Mouse (Mus musculus) G1E (cell line): ENCODE results near the gene Camsap1. TPM values are rescaled to one million over a fixed set of nuclear protein-coding genes. Genes with fewer than 3 reads are reported as not detected.

Experiments
- ATAC-seq: 2 replicates; pipeline ENCODE4 v1.8.0; 2016; ENCODE audit warnings: mild to moderate bottlenecking; ENCODE audit not compliant: insufficient number of reproducible peaks, poor library complexity, low FRiP score, severe bottlenecking; ENCODE audit errors: extremely low read depth
- DNase-seq: peaks from one replicate; pipeline ENCODE4 v3.0.0; 2012; ENCODE audit warnings: low spot score
- H3K27me3 ChIP-seq: 2 replicates; pipeline ENCODE4 v1.6.1; 2012; ENCODE audit warnings: mild to moderate bottlenecking, low read length, inconsistent platforms; ENCODE audit not compliant: insufficient read depth
- H3K36me3 ChIP-seq: replicated peaks from 2 replicates; pipeline ENCODE3; 2012; ENCODE audit warnings: mild to moderate bottlenecking, inconsistent platforms
- H3K4me1 ChIP-seq: 2 replicates; pipeline ENCODE4 v1.6.1; 2012; ENCODE audit warnings: low read depth, low read length, inconsistent platforms, mixed read lengths; ENCODE audit not compliant: insufficient read depth
- H3K4me3 ChIP-seq: 2 replicates; pipeline ENCODE4 v1.5.1; 2012; ENCODE audit warnings: low read depth, mild to moderate bottlenecking, inconsistent platforms, low read length, moderate library complexity, mixed read lengths
- H3K9me3 ChIP-seq: replicated peaks from 2 replicates; pipeline ENCODE4 v1.6.1; 2012; ENCODE audit warnings: inconsistent platforms
- CTCF ChIP-seq: IDR thresholded peaks from 2 replicates; pipeline ENCODE4 v1.5.1; 2012; ENCODE audit warnings: low read depth, low read length, inconsistent platforms, mixed read lengths
- GATA1 ChIP-seq: IDR thresholded peaks from 2 replicates; pipeline ENCODE4 v1.6.1; 2012; ENCODE audit warnings: borderline replicate concordance, low read length, inconsistent platforms, mixed read lengths
- GATA2 ChIP-seq: IDR thresholded peaks from 2 replicates; pipeline ENCODE4 v1.6.1; 2012; ENCODE audit warnings: low read depth, low read length, inconsistent platforms, borderline replicate concordance
- POLR2AphosphoS5 ChIP-seq: IDR thresholded peaks from 2 replicates; pipeline ENCODE4 v1.6.1; 2012; ENCODE audit warnings: low read depth, low read length, inconsistent platforms; ENCODE audit not compliant: insufficient replicate concordance
- TAL1 ChIP-seq: conservative IDR thresholded peaks from 2 replicates; pipeline ENCODE4 v1.6.1; 2012; ENCODE audit warnings: low read depth, low read length, inconsistent platforms, mixed read lengths
- polyA plus RNA-seq: library from polyadenylated mRNA; stranded (reverse); fragments of >175 nt; gene quantifications from 2 replicates; pipeline ENCODE4 v1.2.3, GENCODE M21; 2012
- total RNA-seq, 2 experiments: library from RNA; stranded (forward) in 1 of 2; stranded (reverse) in 1 of 2; fragments of 200-1000 nt in 1 of 2; fragments of >200 nt in 1 of 2; fragmentation: Nextera tagmentation in 1 of 2; gene quantifications; 2 replicates each; pipeline ENCODE4 v1.2.3; 2014 to 2017

Camsap1 gene
- total and polyA plus RNA-seq, 3 experiments, result 4.8 to 21.6 (median 12.9) TPM

GRCm38 (mm10) chr2:25878516-25878915 lies 104.6 kb downstream of the Camsap1 start:
- TF ChIP-seq POLR2AphosphoS5 (no peak), TAL1 (no peak), GATA1 (no peak), GATA2 (no peak), CTCF (no peak)
- no peak for ATAC-seq
- H3K27me3 ChIP-seq, result peaks cover 5% of the 10 kb centered on the region; the same call in 1 of the 2 replicates
- H3K4me3 ChIP-seq, result no peak overlapping the region
- no peaks in the 10 kb centered on the region for H3K9me3 ChIP-seq
- no peaks in the 10 kb centered on the region for H3K4me1 ChIP-seq
- no peaks in the 10 kb centered on the region for H3K36me3 ChIP-seq
- no peak for DNase-seq

- H3K27me3 ChIP-seq, result peaks cover 5% of the 10 kb centered on the region; the same call in 1 of the 2 replicates
Measured at GRCm38 (mm10) chr2:25877736-25878268, 105.3 kb downstream of the Camsap1 start.

GRCm38 (mm10) chr2:25877250-25877735 lies 105.8 kb downstream of the Camsap1 start:
- no peak for ATAC-seq
- no peaks in the 10 kb centered on the region for H3K4me1 ChIP-seq
- TF ChIP-seq GATA2, result no peak
- no peak for TF ChIP-seq TAL1
- H3K27me3 ChIP-seq, result peaks cover 5% of the 10 kb centered on the region; the same call in 1 of the 2 replicates
- no peaks in the 10 kb centered on the region for H3K9me3 ChIP-seq
- no peak for DNase-seq
- no peaks in the 10 kb centered on the region for H3K36me3 ChIP-seq
- no peak overlapping the region for H3K4me3 ChIP-seq

More at GRCm38 (mm10) chr2:25877736-25878268, 105.3 kb downstream of the Camsap1 start:
- Histone ChIP-seq H3K4me1 (no peaks in the 10 kb centered on the region), H3K36me3 (no peaks in the 10 kb centered on the region), H3K9me3 (no peaks in the 10 kb centered on the region), H3K4me3 (no peak overlapping the region)
- DNase-seq (no peak), ATAC-seq (no peak)
- TF ChIP-seq CTCF (no peak), GATA1 (no peak), POLR2AphosphoS5 (no peak), TAL1 (no peak), GATA2 (no peak)

Other genes starting within 250 kb of the Camsap1 start
- not detected in 2 replicates for gene Obp2b, start 246.3 kb downstream of the Camsap1 start, total RNA-seq (2014; fragmentation: Nextera tagmentation)
- gene Obp2b, start 246.3 kb downstream of the Camsap1 start, total RNA-seq (2017), result not detected in 2 replicates
- not detected in 2 replicates for gene Obp2b, start 246.3 kb downstream of the Camsap1 start, polyA plus RNA-seq
- not detected in 2 replicates for gene Lcn3, start 217.7 kb downstream of the Camsap1 start, total RNA-seq (2014; fragmentation: Nextera tagmentation)
- gene Lcn3, start 217.7 kb downstream of the Camsap1 start, total RNA-seq (2017), result not detected in 2 replicates
- gene Lcn3, start 217.7 kb downstream of the Camsap1 start, polyA plus RNA-seq, result not detected in 2 replicates
- gene Lcn11, start 206.3 kb downstream of the Camsap1 start, total RNA-seq (2014; fragmentation: Nextera tagmentation), result not detected in 2 replicates
- not detected in 2 replicates for gene Lcn11, start 206.3 kb downstream of the Camsap1 start, total RNA-seq (2017)
- gene Lcn11, start 206.3 kb downstream of the Camsap1 start, polyA plus RNA-seq, result not detected in 2 replicates
- not detected in 2 replicates for gene Gm13539, start 201.0 kb downstream of the Camsap1 start, total RNA-seq (2014; fragmentation: Nextera tagmentation)
- not detected in 2 replicates for gene Gm13539, start 201.0 kb downstream of the Camsap1 start, total RNA-seq (2017)
- gene Gm13539, start 201.0 kb downstream of the Camsap1 start, polyA plus RNA-seq, result not detected in 2 replicates
- not detected in 2 replicates for gene Glt6d1, start 167.4 kb downstream of the Camsap1 start, total RNA-seq (2014; fragmentation: Nextera tagmentation)
- gene Glt6d1, start 167.4 kb downstream of the Camsap1 start, total RNA-seq (2017), result not detected in 2 replicates
- gene Glt6d1, start 167.4 kb downstream of the Camsap1 start, polyA plus RNA-seq, result not detected in 2 replicates
- not detected in 2 replicates for gene Lcn9, start 160.1 kb downstream of the Camsap1 start, total RNA-seq (2014; fragmentation: Nextera tagmentation)
- not detected in 2 replicates for gene Lcn9, start 160.1 kb downstream of the Camsap1 start, total RNA-seq (2017)
- gene Lcn9, start 160.1 kb downstream of the Camsap1 start, polyA plus RNA-seq, result not detected in 2 replicates
- gene Sohlh1, start 136.0 kb downstream of the Camsap1 start, total RNA-seq (2014; fragmentation: Nextera tagmentation), result not detected in 2 replicates
- gene Sohlh1, start 136.0 kb downstream of the Camsap1 start, total RNA-seq (2017), result not detected in 2 replicates
- gene Sohlh1, start 136.0 kb downstream of the Camsap1 start, polyA plus RNA-seq, result not detected in 2 replicates
- gene Kcnt1, start 119.5 kb downstream of the Camsap1 start, total RNA-seq (2014; fragmentation: Nextera tagmentation), result not detected in 2 replicates
- gene Kcnt1, start 119.5 kb downstream of the Camsap1 start, total RNA-seq (2017), result under 0.01 and 0.22 TPM in 2 replicates
- gene Kcnt1, start 119.5 kb downstream of the Camsap1 start, polyA plus RNA-seq, result not detected in 2 replicates
- 36.4 and 110 TPM in 2 replicates for gene Ubac1, start 38.5 kb upstream of the Camsap1 start, total RNA-seq (2014; fragmentation: Nextera tagmentation)
- gene Ubac1, start 38.5 kb upstream of the Camsap1 start, total RNA-seq (2017), result 41.3 and 42.2 TPM in 2 replicates
- gene Ubac1, start 38.5 kb upstream of the Camsap1 start, polyA plus RNA-seq, result 99.1 and 128 TPM in 2 replicates
- 2.0 and 5.1 TPM in 2 replicates for gene Nacc2, start 139.9 kb upstream of the Camsap1 start, total RNA-seq (2014; fragmentation: Nextera tagmentation)
- 2.4 and 2.6 TPM in 2 replicates for gene Nacc2, start 139.9 kb upstream of the Camsap1 start, total RNA-seq (2017)
- gene Nacc2, start 139.9 kb upstream of the Camsap1 start, polyA plus RNA-seq, result 4.3 and 7.4 TPM in 2 replicates
- not detected in 2 replicates for gene Lhx3, start 225.0 kb upstream of the Camsap1 start, total RNA-seq (2014; fragmentation: Nextera tagmentation)
- not detected in 2 replicates for gene Lhx3, start 225.0 kb upstream of the Camsap1 start, total RNA-seq (2017)
- not detected in 2 replicates for gene Lhx3, start 225.0 kb upstream of the Camsap1 start, polyA plus RNA-seq